Mouse (Mus musculus) liver, embryonic 16.5 days (tissue): Measurements from ENCODE around the gene Stk11. TPM values are rescaled to one million over a fixed set of nuclear protein-coding genes. Genes with fewer than 3 reads are reported as not detected.

Experiments
- ATAC-seq: fragments of 200-750 bp; cut with Nextera tagmentation; 2 replicates; pipeline ENCODE4 v1.8.0; 2017; ENCODE audit warnings: low read depth, mild to moderate bottlenecking, moderate number of reproducible peaks, moderate library complexity
- H3K27ac ChIP-seq: fragments of 300-500 bp; sonication (generic); 2 replicates; pipeline ENCODE4 v1.5.1; 2014; ENCODE audit warnings: mild to moderate bottlenecking, low read length
- H3K27me3 ChIP-seq: fragments of 300-500 bp; sonication (generic); 2 replicates; pipeline ENCODE4 v1.6.1; 2014; ENCODE audit warnings: low read depth, low read length, mixed read lengths; ENCODE audit not compliant: control insufficient read depth, insufficient read depth
- H3K36me3 ChIP-seq: fragments of 300-500 bp; sonication (generic); 2 replicates; pipeline ENCODE4 v1.6.1; 2014; ENCODE audit warnings: mild to moderate bottlenecking; ENCODE audit not compliant: control insufficient read depth, insufficient read depth
- H3K4me1 ChIP-seq: fragments of 300-500 bp; sonication (generic); 2 replicates; pipeline ENCODE4 v1.6.1; 2014; ENCODE audit warnings: low read depth, low read length, mixed read lengths; ENCODE audit not compliant: control insufficient read depth
- H3K4me2 ChIP-seq: fragments of 300-500 bp; sonication (generic); 2 replicates; pipeline ENCODE4 v1.6.1; 2014; ENCODE audit warnings: low read depth, low read length, mixed read lengths
- H3K4me3 ChIP-seq: fragments of 300-500 bp; sonication (generic); 2 replicates; pipeline ENCODE4 v1.5.1; 2014; ENCODE audit warnings: low read depth, mild to moderate bottlenecking, low read length
- H3K9ac ChIP-seq: fragments of 300-500 bp; sonication (generic); 2 replicates; pipeline ENCODE4 v1.6.1; 2014; ENCODE audit warnings: low read depth, low read length
- H3K9me3 ChIP-seq: fragments of 300-500 bp; sonication (generic); replicated peaks from 2 replicates; pipeline ENCODE4 v1.6.1; 2016; ENCODE audit warnings: low read length; ENCODE audit not compliant: control insufficient read depth
- WGBS: fragments of 180-500 bp; shearing (Covaris S2); extraction: QIAGEN DNeasy Blood & Tissue Kit; methylation state at CpG from one replicate; pipeline ENCODE4 v1.1.7; 2014; ENCODE audit not compliant: insufficient replicate concordance; 5-methylcytosine and 5-hydroxymethylcytosine counted together
- polyA plus RNA-seq: library from polyadenylated mRNA; unstranded; fragments of >200 nt; fragmentation: Nextera tagmentation; extraction: Ambion mirVana; gene quantifications from 2 replicates; pipeline ENCODE4 v1.2.1, GENCODE M21; 2015

The Stk11 gene
- polyA plus RNA-seq: 13.2 and 14.4 TPM in 2 replicates

DNA sequence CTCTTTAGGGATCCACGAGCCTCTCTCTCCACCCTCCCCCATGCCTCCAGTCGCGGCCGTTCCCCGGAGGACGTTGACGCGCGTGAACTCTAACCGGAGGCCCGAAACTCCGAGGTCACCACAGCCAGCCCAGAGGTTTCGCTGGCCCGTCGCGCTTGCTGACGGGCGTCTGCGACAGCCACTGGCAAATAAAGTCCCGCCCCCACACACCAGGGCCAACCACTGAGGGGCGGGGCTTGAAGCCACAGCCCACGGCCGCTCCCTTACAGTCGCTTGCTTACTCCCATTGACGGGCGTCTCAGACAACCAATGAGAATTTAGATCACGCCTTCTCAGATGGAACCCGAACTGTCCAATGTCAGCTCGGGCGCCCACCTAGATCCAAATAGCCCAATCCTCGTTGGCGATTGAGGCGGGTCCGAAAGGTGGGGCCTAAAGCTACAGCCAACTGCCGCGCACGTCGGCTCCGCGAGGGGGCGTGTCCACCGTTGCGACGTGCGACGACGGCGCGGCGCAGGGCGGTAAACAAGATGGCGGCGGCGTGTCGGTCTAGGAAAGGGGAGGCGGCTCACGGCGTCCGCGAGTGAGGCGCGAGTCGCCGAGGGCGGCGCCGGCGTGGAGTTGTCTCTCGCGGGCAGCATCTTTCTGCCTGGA is at the start of gene Stk11:
Gene Stk11, plus strand, starts transcription at position 514 of the 654 bp plus-strand sequence.
- Histone ChIP-seq H3K9me3 (no peaks in the 10 kb centered on the region), H3K4me1 (peaks cover 51% of the 10 kb centered on the region), H3K9ac (peak within 1 kb of the TSS; percentile 98), H3K4me3 (peak within 1 kb of the TSS; percentile 98), H3K4me2 (peak within 1 kb of the TSS; percentile 87), H3K27me3 (no peaks in the 10 kb centered on the region), H3K36me3 (peaks cover 18% of the 10 kb centered on the region), H3K27ac (peak within 1 kb of the TSS; percentile 96)
- WGBS: under 1% methylated on average over 70 of the region's 70 CpGs
- ATAC-seq: peak; percentile 94

DNA sequence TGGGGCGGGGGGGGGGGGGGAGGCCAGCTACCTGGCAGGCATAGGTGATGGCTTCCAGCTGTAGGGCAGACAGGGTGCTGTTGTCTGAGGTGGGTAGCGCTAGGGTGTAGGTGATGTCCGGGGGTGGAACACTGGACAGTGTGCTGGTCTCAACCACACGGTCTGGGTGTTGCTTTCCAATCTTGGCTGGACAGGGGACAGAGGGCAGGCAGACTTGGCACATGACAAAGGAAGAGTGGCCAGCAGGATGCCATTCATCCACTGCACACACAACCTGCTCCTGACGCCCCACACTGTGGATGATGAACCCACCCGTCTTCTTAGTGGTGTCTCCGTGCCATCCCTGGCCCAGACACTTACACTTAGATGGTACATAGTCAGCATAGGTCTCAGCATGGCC is 46.4 kb upstream of the Stk11 start:
- H3K27ac ChIP-seq: no peak overlapping the region
- H3K4me3 ChIP-seq: no peak overlapping the region
- no peak overlapping the region for H3K9ac ChIP-seq
- no peaks in the 10 kb centered on the region for H3K9me3 ChIP-seq
- 81% methylated on average over 7 of the region's 7 CpGs for WGBS
- no peak for ATAC-seq
- H3K36me3 ChIP-seq: peaks cover 9% of the 10 kb centered on the region
- peaks cover 36% of the 10 kb centered on the region for H3K4me1 ChIP-seq
- H3K4me2 ChIP-seq: no peak overlapping the region
- H3K27me3 ChIP-seq: no peaks in the 10 kb centered on the region

DNA sequence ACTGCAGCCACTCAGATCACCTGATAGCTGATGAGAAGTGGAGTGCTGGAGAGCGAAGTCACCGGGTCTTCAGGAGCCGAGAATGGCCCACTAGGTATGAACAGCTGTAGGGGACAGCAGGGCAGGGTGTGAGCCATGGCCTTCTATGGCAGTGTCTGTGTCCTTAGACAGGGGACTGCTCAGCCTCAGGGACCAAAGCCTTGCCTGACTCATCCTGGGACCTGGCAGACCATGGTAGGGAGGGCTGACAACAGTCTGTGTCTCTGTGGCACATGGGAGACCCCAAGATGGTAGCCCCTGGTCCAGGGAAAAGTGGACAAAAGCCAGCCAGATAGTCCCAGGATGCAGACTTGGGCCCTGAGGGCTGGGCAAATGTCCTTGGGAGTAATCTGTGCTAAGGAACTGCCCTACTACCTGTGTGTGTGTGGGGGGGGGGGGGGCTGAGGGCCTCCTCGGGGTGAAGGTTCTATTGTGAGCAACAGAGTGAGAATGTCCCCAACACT is 45.6 kb upstream of the Stk11 start:
- H3K9me3 ChIP-seq: no peaks in the 10 kb centered on the region
- peak overlapping the region; percentile 6; the same call in 1 of the 2 replicates for H3K27ac ChIP-seq
- H3K9ac ChIP-seq: no peak overlapping the region
- peaks cover 36% of the 10 kb centered on the region for H3K4me1 ChIP-seq
- no peak overlapping the region for H3K4me2 ChIP-seq
- H3K27me3 ChIP-seq: no peaks in the 10 kb centered on the region
- H3K36me3 ChIP-seq: peaks cover 9% of the 10 kb centered on the region
- 83% methylated on average over 4 of the region's 4 CpGs for WGBS
- H3K4me3 ChIP-seq: no peak overlapping the region
- no peak for ATAC-seq

DNA sequence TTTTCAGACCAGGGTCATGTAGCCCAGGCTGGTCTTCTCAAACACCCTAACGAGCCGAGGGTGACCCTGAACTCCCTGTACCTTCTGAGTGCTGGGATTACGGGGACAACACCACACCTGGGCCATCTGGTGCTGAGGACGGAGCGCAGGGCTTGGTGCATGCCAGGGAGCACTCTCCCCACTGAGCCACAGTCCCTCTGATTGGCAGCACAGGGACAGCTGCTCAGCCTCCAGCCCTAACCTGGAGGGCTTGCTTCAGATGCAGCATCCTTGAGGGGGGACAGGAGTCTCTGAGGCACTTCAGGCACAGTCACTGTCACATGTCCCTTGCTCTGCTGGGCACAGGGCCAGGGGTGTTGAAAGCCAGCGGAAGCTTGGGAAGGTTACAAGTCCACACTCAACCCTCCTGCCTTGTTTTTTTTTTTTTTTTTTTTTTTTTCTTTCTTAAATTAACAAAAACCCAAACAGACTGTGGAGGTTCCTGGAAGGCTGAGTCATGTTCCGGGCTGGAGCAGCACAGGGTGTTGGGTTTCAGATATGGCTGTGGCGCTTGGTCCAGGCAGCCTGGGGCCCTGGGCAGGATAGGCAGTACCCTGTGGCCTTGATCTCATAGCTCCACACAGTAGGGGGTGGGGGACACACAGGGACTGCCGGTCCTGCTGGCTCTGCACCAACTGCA is 44.6 kb upstream of the Stk11 start:
- Histone ChIP-seq H3K36me3 (peaks cover 9% of the 10 kb centered on the region), H3K4me3 (peak overlapping the region; percentile 6; the same call in 1 of the 2 replicates), H3K27me3 (no peaks in the 10 kb centered on the region), H3K9ac (peak overlapping the region; percentile 51), H3K4me2 (peak overlapping the region; percentile 48), H3K9me3 (no peaks in the 10 kb centered on the region), H3K27ac (peak overlapping the region; percentile 93), H3K4me1 (peaks cover 42% of the 10 kb centered on the region)
- peak; percentile 91 for ATAC-seq
- WGBS: 56% methylated on average over 9 of the region's 9 CpGs

DNA sequence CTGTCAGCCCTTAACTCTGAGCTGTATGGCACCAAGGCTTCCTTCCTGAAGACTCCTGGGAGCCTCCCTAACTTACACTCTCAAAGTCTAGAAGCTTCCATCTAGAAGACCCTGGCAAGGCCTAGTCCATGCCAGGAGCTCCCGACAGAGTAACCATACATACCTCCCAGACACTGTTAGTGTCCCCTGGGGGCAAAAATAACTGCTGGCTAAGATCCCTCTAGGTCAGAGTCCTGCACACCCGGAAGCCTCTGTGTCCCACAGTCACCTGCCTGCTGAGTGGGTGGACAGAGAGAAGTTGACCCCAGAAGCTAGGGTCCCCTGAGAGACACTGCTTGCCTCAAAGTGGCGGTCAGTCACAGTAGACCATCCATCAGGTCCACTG is 44.1 kb upstream of the Stk11 start:
- peak; percentile 23 for ATAC-seq
- no peaks in the 10 kb centered on the region for H3K9me3 ChIP-seq
- peaks cover 6% of the 10 kb centered on the region for H3K36me3 ChIP-seq
- H3K4me3 ChIP-seq: no peak overlapping the region; the same call in 1 of the 2 replicates
- peak overlapping the region; percentile 93 for H3K27ac ChIP-seq
- H3K4me2 ChIP-seq: peak overlapping the region; percentile 48
- peaks cover 42% of the 10 kb centered on the region for H3K4me1 ChIP-seq
- WGBS: 60% methylated on average over 3 of the region's 3 CpGs
- peak overlapping the region; percentile 51 for H3K9ac ChIP-seq
- no peaks in the 10 kb centered on the region for H3K27me3 ChIP-seq

DNA sequence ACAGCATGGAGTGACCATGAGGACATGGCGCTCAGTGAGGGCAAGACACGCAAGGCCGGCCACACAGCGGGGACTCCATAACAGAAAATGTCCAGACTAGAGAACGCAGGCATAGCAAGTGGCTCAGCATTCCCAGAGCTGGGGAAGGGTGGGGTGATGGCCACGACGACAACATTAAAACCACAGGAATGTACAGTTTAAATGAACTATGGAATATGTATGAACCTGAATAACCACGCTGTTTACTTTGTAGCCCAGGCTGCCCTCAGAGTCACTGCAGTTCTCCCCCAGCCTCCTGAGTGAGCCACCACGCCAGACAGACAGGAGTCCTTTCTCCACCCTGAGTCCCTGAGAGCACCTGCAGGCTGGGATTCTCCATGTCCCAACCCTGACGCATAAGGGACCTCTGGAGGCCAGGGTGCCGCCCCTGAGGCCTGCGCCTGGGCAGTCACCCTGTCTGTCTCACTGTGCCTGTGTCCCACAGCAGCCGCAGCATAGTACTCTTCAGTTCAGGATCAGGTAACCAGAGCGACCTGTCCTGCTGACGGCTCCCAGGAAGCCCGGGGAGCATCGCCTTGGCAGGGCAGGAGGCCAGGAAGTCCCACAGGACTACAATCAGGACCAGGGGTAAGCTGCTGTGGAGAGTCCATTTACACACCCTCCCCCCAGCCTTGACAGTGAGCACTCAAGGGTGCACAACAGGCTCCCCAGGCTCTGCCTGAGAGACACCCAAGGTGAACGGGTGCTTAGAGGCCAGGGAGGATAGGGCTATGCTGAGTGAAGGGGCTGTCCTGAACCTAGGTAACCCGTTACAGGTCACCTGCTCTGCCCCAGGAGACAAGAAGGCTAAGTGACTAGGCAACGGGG is 42.7 kb upstream of the Stk11 start:
- peaks cover 42% of the 10 kb centered on the region for H3K4me1 ChIP-seq
- no peak overlapping the region for H3K4me2 ChIP-seq
- peak overlapping the region; percentile 93; the same call in 1 of the 2 replicates for H3K27ac ChIP-seq
- WGBS: 77% methylated on average over 20 of the region's 20 CpGs
- no peaks in the 10 kb centered on the region for H3K36me3 ChIP-seq
- H3K27me3 ChIP-seq: no peaks in the 10 kb centered on the region
- no peak for ATAC-seq
- 0 out of 2 replicates have a peak overlapping the region, but pooled peaks have one; percentile 10 for H3K9ac ChIP-seq
- no peak overlapping the region for H3K4me3 ChIP-seq
- no peaks in the 10 kb centered on the region for H3K9me3 ChIP-seq

DNA sequence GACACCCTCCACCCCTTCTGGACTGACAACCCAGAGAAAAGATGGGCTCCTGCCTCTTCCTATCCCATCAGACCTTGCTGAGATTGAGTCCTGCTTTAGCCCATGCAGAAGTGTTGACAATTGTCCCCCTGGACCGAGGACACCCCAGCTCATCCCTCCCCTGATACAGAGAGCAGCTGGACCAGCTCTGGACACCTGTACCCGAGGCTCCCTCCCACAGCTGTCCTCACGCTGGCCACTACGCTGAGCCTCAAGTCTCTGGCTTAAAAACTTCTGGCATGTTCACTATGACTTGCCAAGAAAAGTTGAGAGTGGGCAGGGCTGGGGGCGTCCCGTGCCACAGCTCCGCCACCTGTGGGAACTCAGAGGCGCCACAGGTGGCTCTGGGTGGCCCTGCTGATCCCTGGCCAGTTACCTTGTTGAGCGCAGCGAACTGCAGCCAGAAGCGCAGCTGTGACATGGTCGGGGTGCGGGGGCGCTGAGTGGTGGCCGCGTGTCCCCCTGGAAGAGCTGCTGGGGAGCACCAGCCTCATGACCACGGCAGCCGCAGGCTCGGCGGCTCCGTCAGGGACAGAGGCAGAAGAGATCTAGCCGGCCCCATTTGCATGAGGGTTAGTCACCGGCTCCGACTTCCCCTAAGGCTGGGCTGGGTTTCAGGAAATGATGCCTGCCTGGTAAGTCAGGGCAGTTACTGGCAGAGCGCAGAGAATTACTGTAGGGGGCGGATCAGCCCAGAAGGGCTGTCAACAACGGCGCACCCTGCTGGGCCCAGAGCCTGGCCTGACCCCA is 40.6 kb upstream of the Stk11 start:
- H3K9ac ChIP-seq: no peak overlapping the region
- 15% methylated on average over 28 of the region's 28 CpGs for WGBS
- peaks cover 3% of the 10 kb centered on the region; the same call in 1 of the 2 replicates for H3K36me3 ChIP-seq
- H3K27ac ChIP-seq: 0 out of 2 replicates have a peak overlapping the region, but pooled peaks have one; percentile 20
- peak; percentile 3; the same call in 1 of the 2 replicates for ATAC-seq
- peak overlapping the region; percentile 7 for H3K4me3 ChIP-seq
- peaks cover 49% of the 10 kb centered on the region for H3K4me1 ChIP-seq
- peak overlapping the region; percentile 19 for H3K4me2 ChIP-seq
- H3K27me3 ChIP-seq: no peaks in the 10 kb centered on the region
- no peaks in the 10 kb centered on the region for H3K9me3 ChIP-seq

DNA sequence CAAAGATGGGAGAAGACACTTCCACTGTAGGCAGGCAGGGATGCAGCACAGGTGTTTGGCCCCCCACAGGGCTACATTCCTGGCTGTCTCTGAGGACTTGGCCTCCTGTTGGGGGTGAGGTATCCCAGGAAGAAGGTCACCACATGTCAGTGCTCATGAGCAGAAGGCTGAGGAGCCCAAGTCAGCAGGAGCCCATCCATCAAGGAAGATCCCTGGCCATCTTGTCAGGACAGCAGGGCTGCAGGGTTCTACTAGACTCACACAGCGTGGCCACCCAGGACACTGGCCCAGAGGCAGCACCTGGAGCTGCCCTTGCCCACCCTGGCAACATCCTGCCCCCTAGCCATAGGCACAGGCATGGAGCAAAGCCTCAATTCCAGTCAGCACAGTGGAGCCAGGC is 39.7 kb upstream of the Stk11 start:
- Histone ChIP-seq H3K4me3 (no peak overlapping the region), H3K27ac (0 out of 2 replicates have a peak overlapping the region, but pooled peaks have one; percentile 33), H3K9me3 (no peaks in the 10 kb centered on the region), H3K4me1 (peaks cover 49% of the 10 kb centered on the region), H3K27me3 (no peaks in the 10 kb centered on the region), H3K4me2 (no peak overlapping the region), H3K9ac (no peak overlapping the region), H3K36me3 (peaks cover 3% of the 10 kb centered on the region; the same call in 1 of the 2 replicates)
- 80% methylated on average over 1 of the region's 1 CpGs for WGBS
- no peak for ATAC-seq
